Mouse (Mus musculus) gastrocnemius, adult 2 months (tissue): ENCODE data around the gene Fam161b. TPM values are rescaled to one million over a fixed set of nuclear protein-coding genes. Genes with fewer than 3 reads are reported as not detected.

Experiments
- DNase-seq: peaks from one replicate; pipeline ENCODE4 v3.0.0; 2022
- H3K27ac ChIP-seq: fragments of 200-600 bp; 2 replicates; pipeline ENCODE4 v1.8.1; 2022; ENCODE audit warnings: mild to moderate bottlenecking
- H3K4me3 ChIP-seq: fragments of 200-600 bp; 2 replicates; pipeline ENCODE4 v1.8.1; 2022; ENCODE audit warnings: mild to moderate bottlenecking, moderate library complexity
- CTCF ChIP-seq: fragments of 200-600 bp; IDR thresholded peaks from 2 replicates; pipeline ENCODE4 v1.8.1; 2022; ENCODE audit warnings: antibody characterized with exemption, mild to moderate bottlenecking, moderate library complexity
- intact Hi-C: fragments of 180-260 bp; cut with DNase I; formaldehyde crosslinking; loops from one replicate; pipeline ENCODE4 v1.15.1; 2025
- long read RNA-seq, 2 experiments: library from polyadenylated mRNA; stranded (forward); transcript quantifications; one replicate each; pipeline ENCODE4 v2.0.0; 2021
- total RNA-seq, 2 experiments: library from RNA; stranded (reverse); gene quantifications; 2 replicates each; pipeline ENCODE4 v1.2.3; 2021

Gene Fam161b
- total RNA-seq, result 1 to 10 TPM in 1 of 2 experiments, under 1 TPM in 1; 0.82 to 1.3 TPM
- long read RNA-seq, experiment 1, partial matches to known transcripts, result 0 of 1 reads
- long read RNA-seq, experiment 1, other reads (novel, unspliced or antisense), result 0 of 1 reads
- long read RNA-seq, experiment 2, result 0 reads

- H3K27ac ChIP-seq, result peak within 1 kb of the TSS; percentile 89
- TF ChIP-seq CTCF, result no peak; the same call in 1 of the 2 replicates
- intact Hi-C loops, result no loop called here
- H3K4me3 ChIP-seq, result peak within 1 kb of the TSS; percentile 92
- DNase-seq, result peak; percentile 97
Observed at GRCm38 (mm10) chr12:84361555-84362489, at the start of gene Fam161b, which contains the start of gene Coq6. Fam161b (minus strand) TSS chr12:84361833. Coq6 (plus strand) TSS chr12:84361657.

- Histone ChIP-seq H3K27ac (peak within 1 kb of the TSS; percentile 92), H3K4me3 (peak within 1 kb of the TSS; percentile 73)
- intact Hi-C loops, result loop anchor here (2.0 kb wide), 1 partner anchor 42 kb away; the partner anchor contains the start of genes Aldh6a1 and Lin52
- peak; percentile 95 for DNase-seq
- no peak for TF ChIP-seq CTCF
Observed at GRCm38 (mm10) chr12:84408819-84409507, 47.3 kb upstream of the Fam161b start, which contains the start of the genes Entpd5 and Bbof1. Entpd5 (minus strand) TSS chr12:84409029. Bbof1 (plus strand) TSS chr12:84409071.

GRCm38 (mm10) chr12:84407874-84408818 lies 46.5 kb upstream of the Fam161b start:
- DNase-seq, result no peak
- H3K4me3 ChIP-seq, result peak overlapping the region; percentile 73
- intact Hi-C loops, result loop anchor here (2.0 kb wide), 1 partner anchor 43 kb away; the partner anchor contains the start of genes Aldh6a1 and Lin52
- peak overlapping the region; percentile 92 for H3K27ac ChIP-seq
- TF ChIP-seq CTCF, result no peak

- DNase-seq, result no peak
- Histone ChIP-seq H3K4me3 (no peak overlapping the region), H3K27ac (no peak overlapping the region)
- TF ChIP-seq CTCF, result peak; percentile 10; the same call in 1 of the 2 replicates
- intact Hi-C loops, result no loop called here
Observed at GRCm38 (mm10) chr12:84407259-84407658, 45.6 kb upstream of the Fam161b start.

- Histone ChIP-seq H3K27ac (no peak overlapping the region), H3K4me3 (no peak overlapping the region)
- TF ChIP-seq CTCF, result no peak
- intact Hi-C loops, result no loop called here
- no peak for DNase-seq
Observed at GRCm38 (mm10) chr12:84404541-84404940, 42.9 kb upstream of the Fam161b start.

- intact Hi-C loops, result no loop called here
- no peak overlapping the region for H3K4me3 ChIP-seq
- H3K27ac ChIP-seq, result no peak overlapping the region
- no peak for TF ChIP-seq CTCF
- DNase-seq, result no peak
Observed at GRCm38 (mm10) chr12:84402923-84403322, 41.3 kb upstream of the Fam161b start.

GRCm38 (mm10) chr12:84400653-84401052 lies 39.0 kb upstream of the Fam161b start:
- intact Hi-C loops, result no loop called here
- no peak for DNase-seq
- Histone ChIP-seq H3K27ac (no peak overlapping the region), H3K4me3 (no peak overlapping the region)
- no peak for TF ChIP-seq CTCF

- H3K27ac ChIP-seq, result no peak overlapping the region
- no peak for TF ChIP-seq CTCF
- H3K4me3 ChIP-seq, result no peak overlapping the region
- intact Hi-C loops, result no loop called here
- DNase-seq, result no peak
Observed at GRCm38 (mm10) chr12:84400068-84400467, 38.4 kb upstream of the Fam161b start.

GRCm38 (mm10) chr12:84399663-84400062 lies 38.0 kb upstream of the Fam161b start:
- Histone ChIP-seq H3K27ac (peak overlapping the region; percentile 20; the same call in 1 of the 2 replicates), H3K4me3 (no peak overlapping the region)
- intact Hi-C loops, result no loop called here
- TF ChIP-seq CTCF, result no peak
- DNase-seq, result no peak

- intact Hi-C loops, result no loop called here
- no peak for TF ChIP-seq CTCF
- H3K4me3 ChIP-seq, result no peak overlapping the region
- H3K27ac ChIP-seq, result peak overlapping the region; percentile 20; the same call in 1 of the 2 replicates
- DNase-seq, result no peak
Observed at GRCm38 (mm10) chr12:84399135-84399534, 37.5 kb upstream of the Fam161b start.

GRCm38 (mm10) chr12:84398629-84399028 lies 37.0 kb upstream of the Fam161b start:
- intact Hi-C loops, result no loop called here
- no peak for DNase-seq
- H3K4me3 ChIP-seq, result no peak overlapping the region
- no peak for TF ChIP-seq CTCF
- H3K27ac ChIP-seq, result no peak overlapping the region
